Mouse (Mus musculus) lung, adult 2 months (tissue): Measurements from ENCODE around the gene Bmyc. TPM values are rescaled to one million over a fixed set of nuclear protein-coding genes. Genes with fewer than 3 reads are reported as not detected.
"Not testable (repeated sequence)": the region's sequence is repeated elsewhere in the genome, so short reads cannot be mapped to it uniquely, and the experiment has no call there.

Source experiments
- DNase-seq: peaks from one replicate; pipeline ENCODE4 v3.0.0; 2022
- H3K4me1 ChIP-seq: fragments of 200-500 bp; 2 replicates; pipeline ENCODE4 v1.6.1; 2011; ENCODE audit warnings: low read length; ENCODE audit not compliant: control insufficient read depth, insufficient read depth
- H3K4me3 ChIP-seq: fragments of 200-500 bp; replicated peaks from 2 replicates; pipeline ENCODE3; 2011; ENCODE audit warnings: low read depth, mild to moderate bottlenecking, control low read depth, low read length; ENCODE audit errors: extremely low read depth
- CTCF ChIP-seq: fragments of 200-500 bp; IDR thresholded peaks from 2 replicates; pipeline ENCODE4 v1.5.1; 2011; ENCODE audit warnings: mild to moderate bottlenecking, low read length, control low read depth; ENCODE audit not compliant: insufficient read depth
- POLR2A ChIP-seq: fragments of 200-500 bp; IDR thresholded peaks from 2 replicates; pipeline ENCODE4 v1.6.1; 2011; ENCODE audit warnings: low read depth, mild to moderate bottlenecking, control low read depth, low read length, borderline replicate concordance; ENCODE audit errors: extremely low read depth
- WGBS: fragments of 180-500 bp; shearing (Covaris S2); methylation state at CpG from one replicate; pipeline ENCODE4 v1.1.7; 2018; 5-methylcytosine and 5-hydroxymethylcytosine counted together
- polyA plus RNA-seq: library from polyadenylated mRNA; depleted of rRNA; stranded (reverse); fragments of >200 nt; gene quantifications from 2 replicates; pipeline ENCODE4 v1.2.3, GENCODE M21; 2012

Gene Bmyc
- polyA plus RNA-seq, 1 experiment, result 39.5 TPM

- H3K4me3 ChIP-seq, result no peak within 1 kb of the TSS
- no peaks in the 10 kb centered on the region for H3K4me1 ChIP-seq
- DNase-seq, result no peak
- TF ChIP-seq POLR2A (no peak), CTCF (no peak)
- WGBS, result 54% methylated on average over 2 of the region's 2 CpGs
Observed at GRCm38 (mm10) chr2:25682426-25682825, 24.1 kb upstream of the Bmyc start, which contains the start of gene Lcn10. Gene Lcn10, plus strand, starts transcription at chr2:25682726.

- Histone ChIP-seq H3K4me3 (no peak overlapping the region), H3K4me1 (no peaks in the 10 kb centered on the region)
- DNase-seq, result no peak
- TF ChIP-seq CTCF (no peak), POLR2A (no peak)
- 69% methylated on average over 4 of the region's 4 CpGs for WGBS
Observed at GRCm38 (mm10) chr2:25686941-25687340, 19.6 kb upstream of the Bmyc start.

GRCm38 (mm10) chr2:25694605-25695004, 11.9 kb upstream of the Bmyc start:
- Histone ChIP-seq H3K4me1 (no peaks in the 10 kb centered on the region), H3K4me3 (no peak overlapping the region)
- no peak for TF ChIP-seq POLR2A
- peak; percentile 59 for TF ChIP-seq CTCF
- DNase-seq, result peak; percentile 55

- no peaks in the 10 kb centered on the region for H3K4me1 ChIP-seq
- WGBS, result 49% methylated on average over 4 of the region's 4 CpGs
- H3K4me3 ChIP-seq, result no peak overlapping the region
- no peak for DNase-seq
- TF ChIP-seq CTCF (no peak), POLR2A (no peak)
Observed at GRCm38 (mm10) chr2:25696951-25697350, 9.6 kb upstream of the Bmyc start.

GRCm38 (mm10) chr2:25698696-25699095, 7.8 kb upstream of the Bmyc start:
- no peak for TF ChIP-seq POLR2A
- TF ChIP-seq CTCF, result no peak
- 88% methylated on average over 2 of the region's 2 CpGs for WGBS
- Histone ChIP-seq H3K4me3 (no peak overlapping the region), H3K4me1 (no peaks in the 10 kb centered on the region)
- DNase-seq, result no peak

GRCm38 (mm10) chr2:25699743-25700142, 6.8 kb upstream of the Bmyc start, which contains the start of gene Obp2a:
Gene Obp2a, plus strand, starts transcription at chr2:25700043.
- 76% methylated on average over 3 of the region's 3 CpGs for WGBS
- not testable (repeated sequence) for H3K4me1 ChIP-seq, H3K4me3 ChIP-seq, DNase-seq

GRCm38 (mm10) chr2:25701001-25701400, 5.5 kb upstream of the Bmyc start:
- TF ChIP-seq POLR2A (no peak), CTCF (no peak)
- H3K4me1 ChIP-seq, result no peaks in the 10 kb centered on the region
- WGBS, result 55% methylated on average over 5 of the region's 5 CpGs
- DNase-seq, result no peak
- no peak overlapping the region for H3K4me3 ChIP-seq

- Histone ChIP-seq H3K4me1 (no peaks in the 10 kb centered on the region; the same call in 1 of the 2 replicates), H3K4me3 (no peak overlapping the region)
- no peak for TF ChIP-seq CTCF
- TF ChIP-seq POLR2A, result no peak
- WGBS, result 69% methylated on average over 4 of the region's 4 CpGs
- DNase-seq, result no peak
Observed at GRCm38 (mm10) chr2:25703706-25704105, 2.8 kb upstream of the Bmyc start.

- DNase-seq, result no peak
- TF ChIP-seq POLR2A, result no peak
- 0 out of 2 replicates have a peak, but pooled peaks have one; percentile 22 for TF ChIP-seq CTCF
- H3K4me3 ChIP-seq, result peak overlapping the region; percentile 32
- no peaks in the 10 kb centered on the region; the same call in 1 of the 2 replicates for H3K4me1 ChIP-seq
- 78% methylated on average over 2 of the region's 2 CpGs for WGBS
Observed at GRCm38 (mm10) chr2:25708121-25708520, 1.6 kb downstream of the Bmyc start.

GRCm38 (mm10) chr2:25709056-25709455, 2.5 kb downstream of the Bmyc start:
- DNase-seq, H3K4me3 ChIP-seq, H3K4me1 ChIP-seq: not testable (repeated sequence)
- 95% methylated on average over 1 of the region's 1 CpGs for WGBS

GRCm38 (mm10) chr2:25709791-25710190, 3.3 kb downstream of the Bmyc start:
- not testable (repeated sequence) for H3K4me3 ChIP-seq, DNase-seq, H3K4me1 ChIP-seq
- WGBS, result 72% methylated on average over 2 of the region's 2 CpGs

GRCm38 (mm10) chr2:25711641-25712040, 5.1 kb downstream of the Bmyc start:
- not testable (repeated sequence) for H3K4me1 ChIP-seq, H3K4me3 ChIP-seq, DNase-seq
- 28% methylated on average over 3 of the region's 3 CpGs for WGBS
